Mouse (Mus musculus) layer of hippocampus, adult 18-20 months (tissue): ENCODE results near the gene Pcyt1a. TPM values are rescaled to one million over a fixed set of nuclear protein-coding genes. Genes with fewer than 3 reads are reported as not detected.

Experiments
- DNase-seq, 2 experiments: peaks; one replicate each; pipeline ENCODE4 v3.0.0; 2022; ENCODE audit warnings: low spot score in 2 of 2
- long read RNA-seq: library from polyadenylated mRNA; stranded (forward); transcript quantifications from one replicate; pipeline ENCODE4 v2.0.0, GENCODE M21; 2021
- total RNA-seq, 2 experiments: library from RNA; stranded (reverse); gene quantifications; 2 replicates each; pipeline ENCODE4 v1.2.3; 2021

The Pcyt1a gene
- 10 to 100 TPM; 31.0 to 36.9 TPM for total RNA-seq
- long read RNA-seq, full-length matches to known transcripts = 13 of 17 reads
- long read RNA-seq, partial matches to known transcripts = 1 of 17 reads
- long read RNA-seq, other reads (novel, unspliced or antisense) = 3 of 17 reads

- peak; percentile 85 to 91 for DNase-seq
Measured at GRCm38 (mm10) chr16:32430474-32431046, at the start of gene Pcyt1a. TSS of gene Pcyt1a (plus strand) at chr16:32430921.

GRCm38 (mm10) chr16:32382901-32383300 is 47.8 kb upstream of the Pcyt1a start:
- DNase-seq = no peak

- no peak for DNase-seq
Measured at GRCm38 (mm10) chr16:32384885-32385284, 45.8 kb upstream of the Pcyt1a start.

- no peak for DNase-seq
Measured at GRCm38 (mm10) chr16:32386826-32387225, 43.9 kb upstream of the Pcyt1a start.

- DNase-seq = no peak
Measured at GRCm38 (mm10) chr16:32389049-32389448, 41.7 kb upstream of the Pcyt1a start.

GRCm38 (mm10) chr16:32389841-32390240 is 40.9 kb upstream of the Pcyt1a start:
- no peak for DNase-seq

- DNase-seq = no peak
Measured at GRCm38 (mm10) chr16:32390882-32391281, 39.8 kb upstream of the Pcyt1a start.

GRCm38 (mm10) chr16:32395679-32396540 is 34.8 kb upstream of the Pcyt1a start:
- no peak for DNase-seq

- DNase-seq = no peak
Measured at GRCm38 (mm10) chr16:32396541-32396835, 34.2 kb upstream of the Pcyt1a start.

- no peak for DNase-seq
Measured at GRCm38 (mm10) chr16:32398206-32398605, 32.5 kb upstream of the Pcyt1a start.

- DNase-seq = no peak
Measured at GRCm38 (mm10) chr16:32400267-32400666, 30.5 kb upstream of the Pcyt1a start, which contains the start of gene Tm4sf19. TSS of gene Tm4sf19 (plus strand) at chr16:32400506.

- no peak for DNase-seq
Measured at GRCm38 (mm10) chr16:32401335-32401965, 29.3 kb upstream of the Pcyt1a start.

- no peak for DNase-seq
Measured at GRCm38 (mm10) chr16:32402818-32403217, 27.9 kb upstream of the Pcyt1a start.

- DNase-seq = no peak
Measured at GRCm38 (mm10) chr16:32405716-32406115, 25.0 kb upstream of the Pcyt1a start.

GRCm38 (mm10) chr16:32406671-32407070 is 24.1 kb upstream of the Pcyt1a start:
- no peak for DNase-seq

GRCm38 (mm10) chr16:32407730-32408129 is 23.0 kb upstream of the Pcyt1a start:
- DNase-seq = no peak

GRCm38 (mm10) chr16:32417457-32417856 is 13.3 kb upstream of the Pcyt1a start:
- no peak for DNase-seq

- DNase-seq = peak; percentile 85 to 94
Measured at GRCm38 (mm10) chr16:32419517-32420483, 10.9 kb upstream of the Pcyt1a start, which contains the start of gene Tctex1d2. TSS of gene Tctex1d2 (plus strand) at chr16:32419702.

- DNase-seq = no peak
Measured at GRCm38 (mm10) chr16:32427506-32427905, 3.2 kb upstream of the Pcyt1a start.

GRCm38 (mm10) chr16:32431047-32431591 is 398 bp downstream of the Pcyt1a start:
- DNase-seq = no peak
